Mouse (Mus musculus): ENCODE results near the gene Tns3. TPM values are rescaled to one million over a fixed set of nuclear protein-coding genes. Genes with fewer than 3 reads are reported as not detected.
"Not testable (repeated sequence)": the region's sequence is repeated elsewhere in the genome, so short reads cannot be mapped to it uniquely, and the experiment has no call there.

Gene Tns3
- total RNA-seq, 2 experiments from 2014 or later: 10.9 to 12.1 TPM

- DNase-seq: no peak
- intact Hi-C loops (cut with DNase I; ENCODE audit: low total_unique reads): no loop called here
Measured at GRCm38 (mm10) chr11:8547661-8548060, 116.7 kb downstream of the Tns3 start.

GRCm38 (mm10) chr11:8545798-8546197 is 118.5 kb downstream of the Tns3 start:
- DNase-seq: no peak
- intact Hi-C loops (cut with DNase I; ENCODE audit: low total_unique reads): no loop called here

GRCm38 (mm10) chr11:8544355-8544754 is 120.0 kb downstream of the Tns3 start:
- intact Hi-C loops (cut with DNase I; ENCODE audit: low total_unique reads): no loop called here
- no peak for DNase-seq

- intact Hi-C loops (cut with DNase I; ENCODE audit: low total_unique reads): no loop called here
- no peak for DNase-seq
Measured at GRCm38 (mm10) chr11:8541222-8541815, 123.0 kb downstream of the Tns3 start.

GRCm38 (mm10) chr11:8539593-8540265 is 124.6 kb downstream of the Tns3 start:
- intact Hi-C loops (cut with DNase I; ENCODE audit: low total_unique reads): loop anchor here (10.0 kb wide), 1 partner anchor 415 kb away; no protein-coding TSS in a partner anchor

GRCm38 (mm10) chr11:8537013-8537614 is 127.2 kb downstream of the Tns3 start:
- intact Hi-C loops (cut with DNase I; ENCODE audit: low total_unique reads): loop anchor here (10.0 kb wide), 1 partner anchor 418 kb away; no protein-coding TSS in a partner anchor
- peak; percentile 35 for DNase-seq

More at GRCm38 (mm10) chr11:8539593-8540265, 124.6 kb downstream of the Tns3 start:
- no peak for DNase-seq

GRCm38 (mm10) chr11:8534893-8535292 is 129.4 kb downstream of the Tns3 start:
- DNase-seq: peak; percentile 51
- intact Hi-C loops (cut with DNase I; ENCODE audit: low total_unique reads): loop anchor here (2.0 to 10.0 kb wide), 2 partner anchors 324 to 420 kb away; no protein-coding TSS in a partner anchor

GRCm38 (mm10) chr11:8532771-8533170 is 131.6 kb downstream of the Tns3 start:
- DNase-seq: not testable (repeated sequence)
- intact Hi-C loops (cut with DNase I; ENCODE audit: low total_unique reads): loop anchor here (10.0 kb wide), 1 partner anchor 422 kb away; no protein-coding TSS in a partner anchor

GRCm38 (mm10) chr11:8532112-8532747 is 132.1 kb downstream of the Tns3 start:
- DNase-seq: no peak
- intact Hi-C loops (cut with DNase I; ENCODE audit: low total_unique reads): loop anchor here (10.0 kb wide), 1 partner anchor 423 kb away; no protein-coding TSS in a partner anchor

- intact Hi-C loops (cut with DNase I; ENCODE audit: low total_unique reads): loop anchor here (10.0 kb wide), 1 partner anchor 424 kb away; no protein-coding TSS in a partner anchor
- no peak for DNase-seq
Measured at GRCm38 (mm10) chr11:8530506-8530905, 133.8 kb downstream of the Tns3 start.

- no peak for DNase-seq
- intact Hi-C loops (cut with DNase I; ENCODE audit: low total_unique reads): loop anchor here (10.0 kb wide), 1 partner anchor 425 kb away; no protein-coding TSS in a partner anchor
Measured at GRCm38 (mm10) chr11:8530036-8530435, 134.3 kb downstream of the Tns3 start.

GRCm38 (mm10) chr11:8525463-8526145 is 138.7 kb downstream of the Tns3 start:
- DNase-seq: no peak
- intact Hi-C loops (cut with DNase I; ENCODE audit: low total_unique reads): no loop called here

GRCm38 (mm10) chr11:8523344-8524126 is 140.8 kb downstream of the Tns3 start:
- DNase-seq: peak; percentile 76
- intact Hi-C loops (cut with DNase I; ENCODE audit: low total_unique reads): loop anchor here (5.0 kb wide), 1 partner anchor 96 kb away; no protein-coding TSS in a partner anchor

- intact Hi-C loops (cut with DNase I; ENCODE audit: low total_unique reads): no loop called here
- DNase-seq: peak; percentile 33
Measured at GRCm38 (mm10) chr11:8513359-8514253, 150.7 kb downstream of the Tns3 start.

GRCm38 (mm10) chr11:8510294-8510693 is 154.0 kb downstream of the Tns3 start:
- intact Hi-C loops (cut with DNase I; ENCODE audit: low total_unique reads): no loop called here
- no peak for DNase-seq

- DNase-seq: no peak
- intact Hi-C loops (cut with DNase I; ENCODE audit: low total_unique reads): no loop called here
Measured at GRCm38 (mm10) chr11:8509614-8510013, 154.7 kb downstream of the Tns3 start.

GRCm38 (mm10) chr11:8503735-8504134 is 160.6 kb downstream of the Tns3 start:
- intact Hi-C loops (cut with DNase I; ENCODE audit: low total_unique reads): no loop called here
- no peak for DNase-seq

Measured in gastrocnemius, postnatal 14 days (tissue).